Mouse (Mus musculus) duodenum, adult 2 months (tissue): ENCODE measurements around the gene Olfr985. TPM values are rescaled to one million over a fixed set of nuclear protein-coding genes. Genes with fewer than 3 reads are reported as not detected.

Experiments
- polyA plus RNA-seq: library from polyadenylated mRNA; depleted of rRNA; stranded (reverse); fragments of >200 nt; gene quantifications from 2 replicates; pipeline ENCODE4 v1.2.3, GENCODE M21; 2012; ENCODE audit warnings: low replicate concordance; rRNA removed

Gene Olfr985
- not detected in 2 replicates for polyA plus RNA-seq

GRCm38 (mm10) chr9:40130084-40130483, at the start of gene Olfr985:
Gene Olfr985, minus strand, starts transcription at chr9:40130184.

GRCm38 (mm10) chr9:40114106-40114505, 15.9 kb downstream of the Olfr985 start, which contains the start of gene Olfr984:
Gene Olfr984, minus strand, starts transcription at chr9:40114206.

GRCm38 (mm10) chr9:40093495-40093894, 36.5 kb downstream of the Olfr985 start, which contains the start of gene Olfr983:
Gene Olfr983, minus strand, starts transcription at chr9:40093595.

Other genes with a start within 250 kb of the Olfr985 start
- gene Olfr229, start 222.8 kb downstream of the Olfr985 start, polyA plus RNA-seq: not detected in 2 replicates
- gene Olfr974, start 192.7 kb downstream of the Olfr985 start, polyA plus RNA-seq: not detected in 2 replicates
- not detected in 2 replicates for gene Olfr975, start 178.1 kb downstream of the Olfr985 start, polyA plus RNA-seq
- gene Olfr976, start 169.1 kb downstream of the Olfr985 start, polyA plus RNA-seq: not detected in 2 replicates
- not detected in 2 replicates for gene Olfr978, start 138.1 kb downstream of the Olfr985 start, polyA plus RNA-seq
- not detected in 2 replicates for gene Olfr979, start 126.7 kb downstream of the Olfr985 start, polyA plus RNA-seq
- gene Olfr980, start 120.6 kb downstream of the Olfr985 start, polyA plus RNA-seq: not detected in 2 replicates
- gene Olfr981, start 108.7 kb downstream of the Olfr985 start, polyA plus RNA-seq: not detected in 2 replicates
- not detected in 2 replicates for gene Olfr982, start 56.4 kb downstream of the Olfr985 start, polyA plus RNA-seq
- gene Olfr983, start 36.6 kb downstream of the Olfr985 start, polyA plus RNA-seq: not detected in 2 replicates
- not detected in 2 replicates for gene Olfr984, start 16.0 kb downstream of the Olfr985 start, polyA plus RNA-seq
- gene Tmem225, start 17.9 kb upstream of the Olfr985 start, polyA plus RNA-seq: not detected in 2 replicates
- not detected in 2 replicates for gene Olfr986, start 50.7 kb upstream of the Olfr985 start, polyA plus RNA-seq
- gene Zfp202, start 62.1 kb upstream of the Olfr985 start, polyA plus RNA-seq: 0.06 and 0.32 TPM in 2 replicates
- 0.02 and 0.50 TPM in 2 replicates for gene Scn3b, start 139.0 kb upstream of the Olfr985 start, polyA plus RNA-seq